Mouse (Mus musculus): ENCODE data around the gene Pcdh9.

- no peak for TF ChIP-seq CTCF (conservative IDR thresholded peaks at IDR 0.05; ENCODE audit: insufficient read depth, insufficient read length, low read depth, low read length)
- TF ChIP-seq POLR2A (IDR thresholded peaks at IDR 0.05; ENCODE audit: low read depth, low read length), result no peak
These were observed 427.1 kb downstream of the Pcdh9 start for GRCm38 (mm10) chr14:93463360-93463892.
